Mouse (Mus musculus) v-Abl transformed pro-B cells (cell line): Measurements from ENCODE around the gene Pdgfb.

Experiments used
- in situ Hi-C, 2 experiments: fragments of 400-800 bp; cut with MboI; formaldehyde crosslinking; loops; one replicate each; pipeline ENCODE4 v1.15.1; 2025; ENCODE audit not compliant: unreplicated experiment in 2 of 2

The Pdgfb gene

DNA sequence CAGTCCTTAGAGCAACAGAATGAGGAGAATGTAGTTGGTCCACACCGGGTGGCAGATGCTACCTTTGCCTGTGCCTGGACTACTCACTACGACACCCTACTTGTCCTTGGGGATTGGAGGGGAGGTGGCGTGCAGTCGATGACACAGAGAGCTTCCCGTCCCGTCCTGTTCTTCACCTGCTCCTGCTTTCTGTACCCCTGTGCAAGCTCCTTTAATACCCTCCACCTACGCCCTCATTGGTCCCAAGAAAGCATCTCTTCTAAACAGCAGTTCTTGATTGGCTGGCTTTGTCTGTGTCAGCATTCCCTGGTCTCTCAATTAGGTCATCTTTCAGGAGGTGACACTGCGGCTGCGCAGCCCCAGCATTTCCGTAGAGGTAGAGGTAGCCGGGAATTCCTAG, 43.8 kb downstream of the Pdgfb start, which contains the start of gene Cbx7:
Gene Cbx7 (minus strand): TSS at position 180 of the 400 bp plus-strand sequence.
- in situ Hi-C loops: no loop called here

DNA sequence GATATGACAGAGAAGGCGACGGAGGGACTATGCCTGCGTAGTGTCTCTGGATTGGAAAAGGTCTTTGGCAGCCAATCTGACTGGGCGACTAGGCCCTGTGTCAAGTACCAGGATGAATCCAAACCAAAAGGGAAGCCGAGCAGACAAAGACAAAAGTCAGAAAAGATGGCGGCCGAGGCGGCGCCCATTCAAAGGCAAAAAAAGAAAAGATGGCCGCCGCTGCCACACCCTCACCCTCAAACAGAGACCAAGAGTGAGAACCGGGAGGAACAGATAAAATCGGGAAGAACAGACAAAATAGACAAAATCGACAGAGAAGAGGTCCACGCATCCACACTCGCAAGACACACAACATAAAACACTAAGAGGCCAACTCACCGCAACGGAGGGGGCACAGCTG, 44.3 kb downstream of the Pdgfb start:
- in situ Hi-C loops: no loop called here

DNA sequence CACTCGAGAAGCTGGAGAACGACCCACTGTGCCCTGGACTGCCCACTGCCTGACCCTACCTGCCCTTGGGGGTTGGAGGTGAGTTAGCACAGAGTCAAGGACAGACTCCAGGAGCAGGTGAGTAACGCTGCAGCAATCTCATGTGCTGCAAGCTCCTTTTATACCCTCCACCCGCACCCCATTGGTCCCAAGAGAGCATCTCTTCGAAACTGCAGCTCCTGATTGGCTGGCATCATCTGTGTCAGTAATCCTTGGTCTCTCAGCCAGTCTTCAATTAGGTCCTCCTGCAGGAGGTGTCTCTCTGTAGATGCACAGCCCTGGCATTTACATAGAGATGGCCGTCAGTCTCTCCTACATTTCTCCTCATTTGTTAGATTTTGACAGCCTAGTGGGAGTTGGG, 47.4 kb downstream of the Pdgfb start:
- in situ Hi-C loops: no loop called here

DNA sequence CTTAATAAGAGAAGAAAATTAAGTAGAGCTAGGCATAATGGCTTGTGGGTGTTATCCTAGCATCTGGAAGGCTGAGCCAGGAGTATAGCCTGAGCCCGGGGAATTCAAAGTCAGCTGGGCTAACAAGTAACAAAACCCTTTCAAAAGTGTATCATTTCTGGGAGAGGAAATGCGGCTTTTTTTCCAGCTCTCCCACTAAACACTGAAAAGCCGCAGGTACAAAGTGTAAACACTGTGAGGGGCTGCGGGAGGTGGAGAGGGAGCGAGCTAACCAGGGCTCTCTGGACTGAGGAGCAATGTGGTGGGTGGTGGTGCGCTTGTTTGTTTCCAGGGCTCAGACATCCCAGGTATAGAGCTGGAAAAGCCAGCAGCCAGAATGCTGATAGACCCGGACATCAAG, 50.4 kb downstream of the Pdgfb start:
- in situ Hi-C loops: no loop called here

DNA sequence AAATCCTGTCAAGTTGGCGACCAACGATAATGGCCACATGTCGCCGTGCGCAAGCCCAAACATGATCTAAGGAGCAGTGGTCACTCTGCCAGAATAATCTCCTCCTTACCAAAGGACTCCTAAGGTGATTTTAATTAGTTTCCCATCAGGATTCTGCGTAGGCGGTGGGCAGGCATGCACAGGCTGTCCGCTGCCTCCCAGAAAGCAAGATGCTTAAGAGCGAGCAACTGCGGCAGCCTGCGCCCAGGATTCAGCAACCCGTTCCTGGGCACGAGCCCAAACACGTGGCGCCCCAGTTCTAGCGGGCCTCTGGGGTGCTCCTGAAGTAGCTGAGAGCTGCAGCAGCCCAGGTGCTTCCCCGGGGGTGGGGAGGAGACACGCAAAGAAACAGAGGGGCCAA, 52.1 kb downstream of the Pdgfb start:
- in situ Hi-C loops: no loop called here

DNA sequence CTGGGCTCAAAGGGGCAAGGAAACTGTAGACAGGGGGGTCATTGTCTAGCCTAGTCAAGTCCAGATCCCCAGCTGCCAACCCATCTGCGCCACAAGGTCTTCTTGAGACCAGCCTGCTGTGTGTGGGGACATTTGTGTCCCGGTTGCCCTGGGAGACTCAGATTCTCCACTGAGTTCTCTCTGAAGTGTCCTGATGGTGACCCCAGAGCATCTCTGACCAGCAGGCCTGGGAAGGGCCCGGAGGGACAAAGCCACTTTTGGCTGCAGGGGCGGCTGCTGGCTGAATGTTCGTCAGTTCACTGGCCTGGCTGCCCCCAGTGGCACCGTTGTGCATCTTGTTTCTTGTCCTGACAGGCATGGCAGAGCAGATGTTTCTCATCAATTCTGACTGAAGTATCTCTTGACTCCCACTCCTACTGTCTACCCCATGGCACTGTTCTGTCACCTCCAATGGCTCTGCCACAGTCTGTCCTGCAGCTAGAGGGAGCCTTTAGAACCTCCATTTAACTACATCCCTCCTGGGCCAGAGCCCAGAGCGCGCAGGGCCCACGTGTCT, 53.3 kb downstream of the Pdgfb start:
- in situ Hi-C loops: no loop called here

DNA sequence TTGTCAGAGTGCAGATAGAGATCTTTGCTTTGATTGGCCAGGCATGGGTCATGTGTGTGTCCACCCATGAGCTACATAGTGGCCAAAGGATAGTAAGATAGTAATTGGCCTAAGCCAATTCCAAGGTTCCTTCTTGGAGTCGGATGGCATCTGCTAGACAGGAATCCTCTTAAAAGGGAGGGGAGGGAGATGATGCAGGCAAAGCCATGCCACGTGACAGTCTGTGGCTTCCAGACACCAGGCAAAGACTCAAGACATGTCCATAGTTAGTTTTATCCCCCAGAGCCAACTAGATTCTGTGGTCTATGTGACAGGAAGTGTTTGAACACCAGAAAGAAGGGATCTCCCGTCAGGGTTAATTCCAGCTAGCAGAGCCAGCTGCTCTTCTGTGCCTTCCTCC, 56.4 kb downstream of the Pdgfb start:
- in situ Hi-C loops: no loop called here

DNA sequence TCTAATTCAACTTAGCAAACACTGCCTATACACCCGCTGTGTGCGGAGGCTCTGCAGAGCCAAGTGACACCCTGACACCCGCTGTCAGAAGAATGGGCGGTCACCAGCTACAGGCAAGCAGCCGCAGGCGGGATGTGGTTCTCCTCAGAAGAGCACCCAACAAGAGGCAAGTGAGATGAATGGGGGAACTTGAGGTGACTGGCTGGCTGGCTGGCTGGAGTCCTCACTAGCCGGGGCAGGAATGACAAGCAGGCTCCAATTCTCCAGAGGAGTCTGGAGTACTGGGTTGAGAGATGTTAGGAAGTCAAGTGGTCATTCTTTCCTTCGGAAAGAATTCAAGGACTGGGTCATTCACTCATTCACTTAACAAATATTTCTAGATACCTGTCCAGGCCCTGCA, 58.2 kb downstream of the Pdgfb start:
- in situ Hi-C loops: no loop called here

DNA sequence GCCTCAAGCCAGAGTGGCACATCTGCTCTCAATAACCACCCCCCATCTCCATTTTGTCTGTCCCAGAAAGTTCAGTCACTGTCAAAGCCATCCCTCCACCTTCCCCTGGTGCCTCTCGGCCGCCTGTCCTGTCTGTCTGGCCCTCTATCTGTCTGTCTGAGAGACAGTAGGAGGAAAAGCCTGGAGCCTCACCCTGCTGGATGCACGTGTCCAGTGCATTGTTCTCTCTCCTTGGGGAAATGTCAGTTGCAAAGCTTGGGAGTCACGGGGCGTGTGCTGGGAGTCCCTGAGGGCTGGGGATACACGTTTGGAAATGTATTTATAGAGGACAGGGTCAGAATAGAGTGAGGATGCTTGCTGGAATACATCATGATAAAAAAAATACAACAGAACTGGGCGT, 61.3 kb downstream of the Pdgfb start:
- in situ Hi-C loops: no loop called here

DNA sequence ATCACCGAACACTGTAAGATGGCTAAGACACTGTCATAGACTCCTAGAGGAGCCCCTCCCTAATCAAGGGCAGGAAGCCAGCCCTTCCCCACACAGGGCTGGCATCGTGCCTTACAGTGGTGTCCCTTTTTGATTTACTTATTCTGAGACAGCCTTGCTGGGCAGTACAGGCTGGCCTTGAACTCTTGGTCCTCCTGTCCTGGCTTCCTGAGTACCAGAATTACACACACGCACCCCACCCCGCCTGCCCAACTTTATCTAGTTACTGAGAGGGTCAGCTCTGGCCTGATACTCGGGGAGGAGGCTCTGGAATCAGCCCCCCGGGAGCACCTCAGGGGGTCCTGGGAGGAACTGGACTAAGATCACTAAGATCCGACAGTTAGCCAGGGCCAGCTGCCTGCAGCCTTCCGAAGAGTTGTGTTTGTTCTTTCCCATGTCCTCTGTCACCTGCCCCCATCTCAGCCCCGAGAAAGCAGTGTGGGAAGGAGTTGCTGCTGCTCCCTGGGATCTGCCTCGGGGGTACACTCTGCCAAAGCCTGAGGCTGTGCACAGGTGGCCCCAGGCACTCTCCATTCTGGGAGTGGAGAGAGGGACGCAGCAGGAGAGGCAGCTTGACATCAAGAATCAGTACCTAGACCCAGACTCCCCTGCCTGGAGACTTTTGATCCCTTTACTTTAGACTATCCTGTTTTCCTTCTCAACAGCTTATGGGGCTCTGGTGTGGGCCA, 62.1 kb downstream of the Pdgfb start:
- in situ Hi-C loops: no loop called here

DNA sequence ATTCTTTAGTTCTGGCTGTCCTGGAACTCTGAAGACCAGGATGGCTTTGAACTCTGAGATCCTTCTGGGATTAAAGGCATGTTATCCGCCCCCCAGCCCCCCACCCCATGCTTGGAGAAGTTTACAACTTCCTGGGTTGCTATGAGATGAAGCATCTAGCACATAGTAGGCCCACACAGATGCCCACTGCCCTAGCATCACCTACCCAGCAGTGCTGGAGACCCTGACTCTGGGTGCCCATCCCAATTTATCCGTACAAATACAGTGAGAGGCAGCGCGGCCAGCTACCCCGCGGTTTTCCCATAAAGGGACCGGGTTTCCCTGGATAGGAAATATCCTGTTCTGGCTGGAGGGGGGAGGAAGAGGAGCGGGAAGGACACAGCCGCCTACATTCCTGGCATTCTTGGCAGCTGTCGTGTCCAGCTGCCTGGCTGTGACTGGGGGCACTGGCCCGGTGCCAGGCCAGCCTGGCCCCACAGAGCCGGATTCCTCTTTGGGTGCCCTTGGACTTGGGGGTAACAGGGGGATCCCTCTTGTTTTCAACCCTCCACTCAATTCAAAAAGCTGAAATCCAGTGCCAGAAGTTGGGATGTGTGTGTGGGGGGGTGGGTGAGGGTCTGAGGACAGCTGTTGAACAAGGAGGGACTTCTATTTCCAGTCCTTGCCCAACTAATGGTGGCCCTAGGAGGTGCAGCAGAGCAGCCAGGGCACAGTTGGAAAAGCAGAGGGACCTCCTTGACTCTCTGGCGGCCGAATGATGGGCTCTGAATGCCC, 62.9 kb downstream of the Pdgfb start:
- in situ Hi-C loops: no loop called here

DNA sequence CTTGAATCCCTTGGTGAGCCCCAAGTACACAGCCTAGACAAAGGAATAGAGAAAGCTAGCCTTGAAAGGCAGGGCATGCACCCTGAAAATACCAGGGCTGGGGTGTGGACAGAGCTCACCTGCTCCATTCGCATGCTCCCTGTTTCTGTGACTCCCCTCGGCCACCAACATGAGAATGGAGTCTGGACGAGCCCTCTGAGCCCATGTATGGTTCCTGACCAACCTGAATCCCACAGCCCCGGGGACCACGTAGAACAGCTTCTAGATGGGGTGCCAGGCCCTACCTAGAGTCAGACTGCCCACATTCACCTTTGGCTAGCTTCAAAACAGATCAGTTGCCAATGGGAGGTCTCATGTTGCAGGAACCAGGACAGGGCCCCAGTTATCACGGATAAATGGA, 63.6 kb downstream of the Pdgfb start:
- in situ Hi-C loops: no loop called here

DNA sequence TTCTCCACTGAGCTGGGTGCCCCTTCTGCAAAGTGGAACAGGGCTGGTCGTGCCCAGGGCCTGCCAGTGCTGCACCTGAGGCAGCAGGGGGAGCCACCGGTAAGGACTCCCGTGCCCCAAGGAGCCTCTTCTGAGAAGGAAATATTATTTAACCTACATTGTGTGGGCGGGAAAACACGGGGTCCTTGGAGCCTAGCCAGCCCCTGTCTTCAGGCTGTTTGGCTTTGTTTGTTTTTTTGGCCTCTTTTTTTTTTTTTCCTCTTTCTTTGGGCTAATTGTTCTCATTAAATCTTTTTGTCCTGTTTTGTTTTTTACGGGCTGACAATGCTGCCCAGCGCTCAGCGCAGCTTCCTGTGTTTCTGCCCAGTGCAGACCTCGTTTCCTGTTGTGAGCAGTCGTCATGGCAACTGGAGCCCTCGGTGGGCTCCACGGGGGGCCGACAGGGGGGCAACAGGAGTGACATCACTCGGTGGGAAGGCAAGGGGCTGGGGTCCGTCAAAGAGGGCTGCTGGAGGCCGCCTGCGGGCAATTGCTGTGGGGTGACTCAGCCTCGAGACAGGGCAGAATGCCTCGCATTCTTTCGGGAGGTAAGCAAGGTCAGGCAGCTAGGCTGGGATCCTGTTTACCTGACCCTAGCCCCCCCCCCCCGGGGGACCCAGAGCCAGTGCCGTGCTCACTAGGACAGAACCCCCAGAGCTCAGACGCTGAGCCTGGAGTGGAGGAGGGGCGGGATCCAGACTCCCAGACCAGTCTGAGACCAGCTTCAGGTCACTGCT, 64.3 kb downstream of the Pdgfb start:
- in situ Hi-C loops: no loop called here

DNA sequence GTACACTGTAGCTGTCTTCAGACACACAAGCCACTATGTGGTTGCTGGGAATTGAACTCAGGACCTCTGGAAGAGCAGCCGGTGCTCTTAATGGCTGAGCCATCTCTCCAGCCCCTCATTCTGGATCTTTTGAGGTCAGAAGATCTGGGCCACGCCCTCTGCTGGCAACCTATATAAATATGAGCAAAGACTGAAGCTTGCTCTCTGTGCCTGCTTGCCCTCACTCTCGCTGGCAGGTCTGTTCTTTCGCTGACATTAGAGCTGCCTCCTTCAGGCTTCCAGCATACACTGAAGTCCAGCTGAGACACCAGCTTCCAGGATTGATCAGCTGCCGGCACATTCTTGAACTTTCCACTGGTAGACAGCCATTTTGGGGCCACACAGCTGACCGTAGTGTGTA, 67.1 kb downstream of the Pdgfb start:
- in situ Hi-C loops: loop anchor here (5.0 to 25.0 kb wide), 5 partner anchors 115 to 765 kb away; partner anchors contain the start of genes Cbx6 (in 1 of the 2), Gm49486 (in 1 of the 2), Npcd (in 1 of the 2) and Pick1 (in 1 of the 2)

DNA sequence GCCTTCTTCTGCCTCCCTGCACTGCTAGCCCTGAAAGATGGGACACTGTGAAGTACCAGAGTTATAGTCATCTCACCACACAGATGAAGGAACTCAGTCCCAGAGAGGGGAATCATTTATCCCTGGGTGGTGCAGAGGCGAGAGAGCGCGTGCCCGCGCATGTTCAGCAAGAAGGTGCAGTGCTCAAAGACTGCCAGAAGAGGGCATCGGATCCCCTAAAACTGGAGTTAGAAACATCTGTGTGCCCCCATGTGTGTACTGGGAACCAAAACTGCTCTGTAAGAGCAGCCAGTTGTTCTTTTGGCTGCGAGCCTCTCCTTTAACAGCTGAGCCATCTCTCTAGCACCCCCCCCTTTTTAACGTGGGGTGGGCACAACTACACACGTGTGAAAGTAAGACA, 68.0 kb downstream of the Pdgfb start:
- in situ Hi-C loops: loop anchor here (5.0 to 25.0 kb wide), 5 partner anchors 114 to 766 kb away; partner anchors contain the start of genes Cbx6 (in 1 of the 2), Gm49486 (in 1 of the 2), Npcd (in 1 of the 2) and Pick1 (in 1 of the 2)

DNA sequence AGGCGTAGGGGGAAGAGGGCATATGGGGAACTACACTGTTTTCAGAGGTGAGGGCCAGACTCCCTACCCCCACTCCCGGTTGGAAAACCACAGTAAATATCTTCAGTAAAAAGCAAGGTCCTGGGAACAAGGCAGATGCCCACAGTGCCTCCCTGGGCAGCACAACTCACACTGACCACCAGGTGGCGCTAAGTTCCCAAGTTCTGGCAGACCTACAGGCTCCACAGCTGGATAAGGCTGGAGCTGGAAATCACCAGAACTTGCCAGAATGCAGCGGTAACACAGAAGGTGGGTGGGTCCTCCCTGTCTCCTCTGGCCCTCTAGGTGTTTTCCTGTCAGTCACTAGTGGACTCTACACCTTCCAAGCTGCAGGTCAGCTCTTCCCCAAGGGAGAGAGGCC, 68.8 kb downstream of the Pdgfb start:
- in situ Hi-C loops: loop anchor here (5.0 to 25.0 kb wide), 5 partner anchors 114 to 766 kb away; partner anchors contain the start of genes Cbx6 (in 1 of the 2), Gm49486 (in 1 of the 2), Npcd (in 1 of the 2) and Pick1 (in 1 of the 2)
